Comparison of ENCODE assay signal across 10 mouse cellular contexts in the genomic region with DNA sequence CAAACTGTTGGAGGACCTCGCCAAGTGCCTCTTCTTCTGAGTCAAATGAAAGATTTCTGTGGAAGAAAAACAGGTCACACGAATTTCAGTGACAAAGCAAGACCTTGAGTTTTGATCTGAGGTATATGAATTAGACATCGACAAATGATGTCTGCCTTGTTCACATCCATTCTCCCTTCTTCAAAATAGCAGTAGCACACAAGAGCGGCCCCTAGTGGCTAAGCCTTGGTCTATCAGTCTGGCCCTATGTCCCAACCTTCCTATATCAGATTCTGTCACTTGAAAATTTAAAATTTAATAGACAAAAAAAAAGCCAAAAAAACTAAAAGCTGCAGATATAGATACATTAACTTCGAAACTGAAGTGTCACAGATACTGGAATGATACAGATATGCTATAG. TPM values are rescaled to one million over a fixed set of nuclear protein-coding genes. Genes with fewer than 3 reads are reported as not detected.
DNase-seq lines count a peak whose midpoint lies in the region; ATAC-seq and TF ChIP-seq lines count a peak whose summit lies in the region.
"Had no signal": no experiment of that assay in that cellular context is flagged by ENCODE, and none has a peak within 500 bp of the region (broad histone marks: within the 10 kb centered on the region; RNA-seq: fewer than 3 reads in every experiment).

No protein-coding gene starts in this region.

- WGBS in liver, adult 2 months, result 41% methylated on average over 5 of the region's 5 CpGs
- WGBS in liver, embryonic 11.5 days, result 44% methylated on average over 5 of the region's 5 CpGs

- no peak for TF ChIP-seq POLR2A in liver, adult 2 months (IDR thresholded peaks at IDR 0.05; ENCODE audit: extremely low read depth, insufficient read depth, low read length)

- TF ChIP-seq CTCF in liver, adult 2 months (IDR thresholded peaks at IDR 0.05; ENCODE audit: low read depth, low read length), result peak; percentile 58

- H3K79me2 ChIP-seq in liver, adult 2 months (ENCODE audit: control insufficient read depth, insufficient read depth, low read length), result no peaks in the 10 kb centered on the region

- DNase-seq in liver, adult 2 months (ENCODE audit: extremely low read depth, low read depth, low spot score), result peak; percentile 26
- DNase-seq in liver, embryonic 11.5 days (ENCODE audit: low spot score), result no peak
- DNase-seq in NIH3T3 (ENCODE audit: low read depth), result peak; percentile 82
- peak; percentile 86 to 91 for DNase-seq in cerebellum, postnatal 14 days
- DNase-seq in left cerebral cortex, postnatal 14 days (ENCODE audit: low spot score in 2 of 2), result peak; percentile 63 to 75
- peak; percentile 53 for DNase-seq in naive thymus-derived CD4-positive, alpha-beta T cell, adult 2 months (ENCODE audit: low read depth)
- DNase-seq in c-Kit-positive CD71-positive TER-119-positive erythroid progenitor cells, embryonic 14.5 days (ENCODE audit: low spot score), result no peak

- H3K4me3 ChIP-seq in liver, adult 2 months (ENCODE audit: insufficient read depth, low read depth, low read length), result no peak overlapping the region
- no peak overlapping the region for H3K4me3 ChIP-seq in liver, embryonic 11.5 days (ENCODE audit: low read depth, low read length)
- H3K4me3 ChIP-seq: erythroblast, embryonic 14.5 days; midbrain, embryonic 12.5 days had no signal

- no peak overlapping the region for H3K27ac ChIP-seq in liver, adult 2 months (replicated peaks; ENCODE audit: insufficient read depth, low read depth, low read length)
- no peak overlapping the region for H3K27ac ChIP-seq in liver, embryonic 11.5 days (ENCODE audit: low read depth, low read length)
- H3K27ac ChIP-seq: midbrain, embryonic 12.5 days had no signal

- no peak overlapping the region for H3K9ac ChIP-seq in liver, adult 2 months (ENCODE audit: low read depth, low read length)
- no peak overlapping the region for H3K9ac ChIP-seq in liver, embryonic 11.5 days (ENCODE audit: low read depth, low read length)
- H3K9ac ChIP-seq: midbrain, embryonic 12.5 days had no signal

- intact Hi-C loops in left cerebral cortex, postnatal 14 days (cut with DNase I), result loop anchor here (5.0 to 10.0 kb wide), 3 partner anchors 116 to 609 kb away; a partner anchor contains a TSS

- ATAC-seq in liver, embryonic 11.5 days (replicated peaks; ENCODE audit: low FRiP score), result no peak
- ATAC-seq in granulocyte monocyte progenitor cell, adult 5-6 weeks (replicated peaks; ENCODE audit: poor library complexity, severe bottlenecking), result peak; percentile 71

- H3K36me3 ChIP-seq in liver, adult 2 months (ENCODE audit: control insufficient read depth, insufficient read depth, low read length), result peaks cover 24% of the 10 kb centered on the region
- peaks cover 4% of the 10 kb centered on the region; the same call in 1 of the 2 replicates for H3K36me3 ChIP-seq in liver, embryonic 11.5 days (ENCODE audit: control insufficient read depth, insufficient read depth, low read length)

- no peak overlapping the region for H3K4me2 ChIP-seq in liver, embryonic 11.5 days
- H3K4me2 ChIP-seq: midbrain, embryonic 12.5 days had no signal

- H3K9me3 ChIP-seq in liver, embryonic 11.5 days (ENCODE audit: control insufficient read depth, low read length), result no peaks in the 10 kb centered on the region
- H3K9me3 ChIP-seq: midbrain, embryonic 12.5 days had no signal

- H3K27me3 ChIP-seq in liver, adult 2 months (ENCODE audit: control insufficient read depth, insufficient read depth, low read length), result no peaks in the 10 kb centered on the region
- H3K27me3 ChIP-seq in liver, embryonic 11.5 days (replicated peaks; ENCODE audit: control insufficient read depth, insufficient read depth, low read length), result no peaks in the 10 kb centered on the region
- H3K27me3 ChIP-seq: midbrain, embryonic 12.5 days had no signal

- no peaks in the 10 kb centered on the region for H3K4me1 ChIP-seq in liver, adult 2 months (ENCODE audit: control insufficient read depth, insufficient read depth, low read length)
- H3K4me1 ChIP-seq in liver, embryonic 11.5 days (replicated peaks; ENCODE audit: control insufficient read depth, insufficient read depth, low read length), result no peaks in the 10 kb centered on the region
- H3K4me1 ChIP-seq: midbrain, embryonic 12.5 days had no signal

RNA-seq across cellular contexts. Expression of a gene that starts 21.2 kb away (rescaled TPM):
- 8.0 and 9.7 TPM in 2 replicates for total RNA-seq in liver, adult 2 months (2014; rRNA removed)
- polyA plus RNA-seq in liver, adult 2 months (2012; rRNA removed), result 3.0 and 3.3 TPM in 2 replicates
- 48.4 and 54.6 TPM in 2 replicates for polyA plus RNA-seq in liver, embryonic 11.5 days (2014; fragmentation: Nextera tagmentation; extraction: Ambion mirVana)
- 47.7 and 84.2 TPM in 2 replicates for total RNA-seq in granulocyte monocyte progenitor cell, adult 5-6 weeks (2014; fragmentation: Nextera tagmentation)
- 58.5 and 59.9 TPM in 2 replicates for total RNA-seq in granulocyte monocyte progenitor cell, adult 5-6 weeks (2017)
- total RNA-seq in left cerebral cortex, postnatal 14 days (2021), result 10 to 100 TPM; 35.5 to 37.3 TPM

RNA-seq across cellular contexts. Expression of a gene that starts 35.8 kb away (rescaled TPM):
- total RNA-seq in liver, adult 2 months (2014; rRNA removed), result under 0.01 TPM in 1 of 2 replicates, not detected in the other
- 0.02 and 0.11 TPM in 2 replicates for polyA plus RNA-seq in liver, adult 2 months (2012; rRNA removed)
- polyA plus RNA-seq in liver, embryonic 11.5 days (2014; fragmentation: Nextera tagmentation; extraction: Ambion mirVana), result 0.34 and 0.55 TPM in 2 replicates
- total RNA-seq in granulocyte monocyte progenitor cell, adult 5-6 weeks (2014; fragmentation: Nextera tagmentation), result not detected in 2 replicates
- total RNA-seq in granulocyte monocyte progenitor cell, adult 5-6 weeks (2017), result not detected in 2 replicates
- total RNA-seq in left cerebral cortex, postnatal 14 days (2021), result 1 to 10 TPM; 4.7 to 5.5 TPM

Comparison
In these comparisons a context has a peak if more than half of its experiments do, and no peak if none do; other contexts are left out.
1. DNase-seq: peak in liver, adult 2 months (single experiment), NIH3T3 (single experiment), cerebellum, postnatal 14 days (2 of 2), left cerebral cortex, postnatal 14 days (2 of 2) and naive thymus-derived CD4-positive, alpha-beta T cell, adult 2 months (single experiment); none in liver, embryonic 11.5 days (single experiment) and c-Kit-positive CD71-positive TER-119-positive erythroid progenitor cells, embryonic 14.5 days (single experiment).